Mouse (Mus musculus): ENCODE measurements around the gene Lsm4.

DNA sequence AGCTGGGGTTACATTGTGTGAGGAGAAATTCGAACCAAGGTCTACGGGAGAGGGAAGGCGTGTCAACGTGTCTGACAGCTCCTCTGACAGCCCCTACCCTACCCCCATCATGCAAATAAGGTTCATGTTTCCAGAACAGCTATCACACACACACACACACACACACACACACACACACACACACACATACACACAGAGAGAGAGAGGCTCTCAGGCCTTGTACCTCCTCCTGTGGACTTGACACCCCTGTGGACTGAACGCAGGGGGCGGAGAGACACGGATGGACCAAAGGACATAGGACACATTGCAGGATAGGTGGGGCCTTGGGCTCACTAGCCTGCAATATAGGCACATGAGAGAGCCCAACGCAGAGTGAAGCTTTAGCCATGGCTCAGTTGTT, 36.2 kb upstream of the Lsm4 start:
- no peak for TF ChIP-seq CTCF (IDR thresholded peaks at IDR 0.05; ENCODE audit: control insufficient read depth, insufficient read depth, insufficient read length)
- TF ChIP-seq USF1 (IDR thresholded peaks at IDR 0.05; ENCODE audit: low read depth), result no peak
- no peak for TF ChIP-seq MAX (IDR thresholded peaks at IDR 0.05)
